Mouse (Mus musculus) lung, embryonic 15.5 days (tissue): ENCODE results near the gene Coro6. TPM values are rescaled to one million over a fixed set of nuclear protein-coding genes. Genes with fewer than 3 reads are reported as not detected.
A peak's percentile ranks its signal among the peaks of the same experiment; 100 is the strongest.

Experiments
- ATAC-seq: fragments of 200-750 bp; cut with Nextera tagmentation; 2 replicates; pipeline ENCODE4 v1.8.0; 2017; ENCODE audit warnings: moderate number of reproducible peaks, borderline replicate concordance; ENCODE audit not compliant: low FRiP score, low TSS enrichment; ENCODE audit errors: extremely low read depth
- H3K27ac ChIP-seq: fragments of 300-500 bp; sonication (generic); 2 replicates; pipeline ENCODE4 v1.5.1; 2015; ENCODE audit warnings: moderate library complexity, mild to moderate bottlenecking, inconsistent platforms
- H3K27me3 ChIP-seq: fragments of 300-500 bp; sonication (generic); 2 replicates; pipeline ENCODE4 v1.6.1; 2015; ENCODE audit warnings: inconsistent platforms
- H3K36me3 ChIP-seq: fragments of 300-500 bp; sonication (generic); 2 replicates; pipeline ENCODE4 v1.6.1; 2015; ENCODE audit warnings: inconsistent platforms
- H3K4me1 ChIP-seq: fragments of 300-500 bp; sonication (generic); 2 replicates; pipeline ENCODE4 v1.6.1; 2015; ENCODE audit warnings: inconsistent platforms
- H3K4me2 ChIP-seq: fragments of 300-500 bp; sonication (generic); 2 replicates; pipeline ENCODE4 v1.6.1; 2015; ENCODE audit warnings: inconsistent platforms, mild to moderate bottlenecking, moderate library complexity
- H3K4me3 ChIP-seq: fragments of 300-500 bp; sonication (generic); 2 replicates; pipeline ENCODE4 v1.5.1; 2015; ENCODE audit warnings: mild to moderate bottlenecking, inconsistent platforms
- H3K9ac ChIP-seq: fragments of 300-500 bp; sonication (generic); 2 replicates; pipeline ENCODE4 v1.6.1; 2015; ENCODE audit warnings: inconsistent platforms
- H3K9me3 ChIP-seq: fragments of 300-500 bp; sonication (generic); 2 replicates; pipeline ENCODE4 v1.6.1; 2016; ENCODE audit warnings: inconsistent platforms
- WGBS: fragments of 180-500 bp; shearing (Covaris S2); methylation state at CpG from one replicate; pipeline ENCODE4 v1.1.7; 2015; 5-methylcytosine and 5-hydroxymethylcytosine counted together
- polyA plus RNA-seq: library from polyadenylated mRNA; unstranded; fragments of >200 nt; fragmentation: Nextera tagmentation; extraction: Ambion mirVana; gene quantifications from 2 replicates; pipeline ENCODE4 v1.2.1, GENCODE M21; 2015

Coro6 gene
- polyA plus RNA-seq: 0.78 and 0.97 TPM in 2 replicates

- peak within 1 kb of the TSS; percentile 51 for H3K4me3 ChIP-seq
- peak within 1 kb of the TSS; percentile 35 for H3K9ac ChIP-seq
- peak within 1 kb of the TSS; percentile 93 for H3K4me2 ChIP-seq
- H3K9me3 ChIP-seq: no peaks in the 10 kb centered on the region
- H3K27ac ChIP-seq: no peak within 1 kb of the TSS
- H3K36me3 ChIP-seq: no peaks in the 10 kb centered on the region
- under 1% methylated on average over 64 of the region's 73 CpGs for WGBS
- peaks cover 71% of the 10 kb centered on the region for H3K27me3 ChIP-seq
- peaks cover 30% of the 10 kb centered on the region; the same call in 1 of the 2 replicates for H3K4me1 ChIP-seq
- peak; percentile 83 for ATAC-seq
Measured at GRCm38 (mm10) chr11:77462283-77463100, at the start of gene Coro6. Coro6 (plus strand) TSS chr11:77462411.

GRCm38 (mm10) chr11:77414141-77414839 is 47.9 kb upstream of the Coro6 start:
- no peak overlapping the region for H3K9ac ChIP-seq
- ATAC-seq: no peak
- 85% methylated on average over 2 of the region's 2 CpGs for WGBS
- no peak overlapping the region for H3K27ac ChIP-seq
- no peaks in the 10 kb centered on the region for H3K9me3 ChIP-seq
- no peak overlapping the region for H3K4me3 ChIP-seq
- no peak overlapping the region for H3K4me2 ChIP-seq
- 0 out of 2 replicates have a peak, but pooled peaks cover 7% of the 10 kb centered on the region for H3K4me1 ChIP-seq
- peaks cover 1% of the 10 kb centered on the region; the same call in 1 of the 2 replicates for H3K36me3 ChIP-seq
- H3K27me3 ChIP-seq: no peaks in the 10 kb centered on the region

- Histone ChIP-seq H3K9me3 (no peaks in the 10 kb centered on the region), H3K9ac (no peak overlapping the region), H3K36me3 (0 out of 2 replicates have a peak, but pooled peaks cover 4% of the 10 kb centered on the region), H3K27ac (no peak overlapping the region), H3K4me1 (no peaks in the 10 kb centered on the region), H3K27me3 (no peaks in the 10 kb centered on the region), H3K4me3 (no peak overlapping the region), H3K4me2 (no peak overlapping the region)
- ATAC-seq: no peak
- 82% methylated on average over 4 of the region's 4 CpGs for WGBS
Measured at GRCm38 (mm10) chr11:77416212-77417000, 45.8 kb upstream of the Coro6 start.

GRCm38 (mm10) chr11:77418021-77418420 is 44.2 kb upstream of the Coro6 start:
- Histone ChIP-seq H3K36me3 (peaks cover 14% of the 10 kb centered on the region; the same call in 1 of the 2 replicates), H3K27me3 (no peaks in the 10 kb centered on the region), H3K9ac (no peak overlapping the region), H3K4me2 (no peak overlapping the region), H3K4me1 (no peaks in the 10 kb centered on the region), H3K9me3 (no peaks in the 10 kb centered on the region), H3K27ac (no peak overlapping the region), H3K4me3 (no peak overlapping the region)
- ATAC-seq: no peak
- 87% methylated on average over 4 of the region's 4 CpGs for WGBS

- Histone ChIP-seq H3K4me3 (no peak overlapping the region), H3K9me3 (no peaks in the 10 kb centered on the region), H3K36me3 (peaks cover 26% of the 10 kb centered on the region), H3K27me3 (no peaks in the 10 kb centered on the region), H3K9ac (no peak overlapping the region), H3K4me1 (no peaks in the 10 kb centered on the region), H3K4me2 (no peak overlapping the region), H3K27ac (no peak overlapping the region)
- 71% methylated on average over 4 of the region's 4 CpGs for WGBS
- ATAC-seq: no peak
Measured at GRCm38 (mm10) chr11:77423175-77423859, 38.9 kb upstream of the Coro6 start.

- no peak overlapping the region for H3K27ac ChIP-seq
Measured at GRCm38 (mm10) chr11:77428446-77428845, 33.8 kb upstream of the Coro6 start.

GRCm38 (mm10) chr11:77437026-77437425 is 25.2 kb upstream of the Coro6 start:
- Histone ChIP-seq H3K4me2 (no peak overlapping the region), H3K36me3 (no peaks in the 10 kb centered on the region), H3K9me3 (no peaks in the 10 kb centered on the region), H3K4me3 (no peak overlapping the region), H3K27ac (no peak overlapping the region), H3K4me1 (peaks cover 4% of the 10 kb centered on the region; the same call in 1 of the 2 replicates), H3K9ac (no peak overlapping the region), H3K27me3 (no peaks in the 10 kb centered on the region)
- 87% methylated on average over 2 of the region's 2 CpGs for WGBS
- ATAC-seq: no peak

More at GRCm38 (mm10) chr11:77428446-77428845, 33.8 kb upstream of the Coro6 start:
- Histone ChIP-seq H3K36me3 (peaks cover 13% of the 10 kb centered on the region), H3K4me1 (no peaks in the 10 kb centered on the region), H3K4me3 (no peak overlapping the region), H3K27me3 (no peaks in the 10 kb centered on the region), H3K9ac (no peak overlapping the region), H3K4me2 (no peak overlapping the region), H3K9me3 (no peaks in the 10 kb centered on the region)
- no peak for ATAC-seq
- WGBS: 63% methylated on average over 1 of the region's 1 CpGs

- ATAC-seq: no peak
- Histone ChIP-seq H3K4me1 (peaks cover 28% of the 10 kb centered on the region), H3K9me3 (no peaks in the 10 kb centered on the region), H3K27ac (no peak overlapping the region), H3K27me3 (no peaks in the 10 kb centered on the region), H3K4me3 (no peak overlapping the region), H3K9ac (no peak overlapping the region), H3K36me3 (no peaks in the 10 kb centered on the region), H3K4me2 (no peak overlapping the region)
- 74% methylated on average over 9 of the region's 9 CpGs for WGBS
Measured at GRCm38 (mm10) chr11:77440081-77440480, 22.1 kb upstream of the Coro6 start.

- H3K9me3 ChIP-seq: no peaks in the 10 kb centered on the region
- peaks cover 28% of the 10 kb centered on the region for H3K4me1 ChIP-seq
- no peak overlapping the region for H3K27ac ChIP-seq
- no peaks in the 10 kb centered on the region for H3K36me3 ChIP-seq
- H3K4me3 ChIP-seq: no peak overlapping the region
- no peak overlapping the region for H3K4me2 ChIP-seq
- WGBS: 83% methylated on average over 8 of the region's 8 CpGs
- no peaks in the 10 kb centered on the region for H3K27me3 ChIP-seq
- no peak overlapping the region for H3K9ac ChIP-seq
- ATAC-seq: no peak
Measured at GRCm38 (mm10) chr11:77441020-77441419, 21.2 kb upstream of the Coro6 start.

GRCm38 (mm10) chr11:77442186-77443170 is 19.7 kb upstream of the Coro6 start:
- Histone ChIP-seq H3K36me3 (no peaks in the 10 kb centered on the region), H3K4me1 (peaks cover 31% of the 10 kb centered on the region), H3K27ac (peak overlapping the region; percentile 82), H3K27me3 (no peaks in the 10 kb centered on the region), H3K9me3 (no peaks in the 10 kb centered on the region), H3K9ac (no peak overlapping the region), H3K4me2 (0 out of 2 replicates have a peak overlapping the region, but pooled peaks have one; percentile 9), H3K4me3 (no peak overlapping the region)
- WGBS: 45% methylated on average over 7 of the region's 7 CpGs
- peak; percentile 62 for ATAC-seq
